Mouse (Mus musculus) heart, adult 8-10 months (tissue): ENCODE measurements around the gene Chd2. TPM values are rescaled to one million over a fixed set of nuclear protein-coding genes. Genes with fewer than 3 reads are reported as not detected.
A peak's percentile ranks its signal among the peaks of the same experiment; 100 is the strongest.
"Not testable (repeated sequence)": the region's sequence is repeated elsewhere in the genome, so short reads cannot be mapped to it uniquely, and the experiment has no call there.

Experiments used
- DNase-seq: peaks from one replicate; pipeline ENCODE4 v3.0.0; 2022; ENCODE audit warnings: low spot score
- total RNA-seq, 4 experiments: library from RNA; stranded (reverse); gene quantifications; 2 replicates each; pipeline ENCODE4 v1.2.4; 2022

Gene Chd2
- total RNA-seq, 4 experiments from 2014 or later: 37.2 to 45.8 (median 39.8) TPM

DNA sequence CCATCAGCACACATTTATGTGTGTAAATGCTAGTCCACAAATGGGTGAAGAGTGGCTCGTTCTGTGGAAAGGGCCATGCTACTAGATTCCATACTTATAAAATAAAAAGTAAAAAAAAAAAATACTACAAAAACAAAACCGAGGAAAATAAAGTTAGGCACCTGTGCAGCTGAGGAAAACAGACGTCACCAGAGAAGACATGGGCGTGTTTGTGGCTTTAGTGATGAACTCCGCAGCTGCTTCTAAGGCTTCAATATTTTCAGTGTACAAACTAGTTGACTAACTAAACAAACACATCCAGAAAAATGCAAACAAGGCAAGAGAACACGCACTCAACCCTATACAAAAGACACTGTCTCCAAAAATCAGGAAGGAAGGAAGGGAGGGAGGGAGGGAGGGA, 18.4 kb downstream of the Chd2 start:
- no peak for DNase-seq

DNA sequence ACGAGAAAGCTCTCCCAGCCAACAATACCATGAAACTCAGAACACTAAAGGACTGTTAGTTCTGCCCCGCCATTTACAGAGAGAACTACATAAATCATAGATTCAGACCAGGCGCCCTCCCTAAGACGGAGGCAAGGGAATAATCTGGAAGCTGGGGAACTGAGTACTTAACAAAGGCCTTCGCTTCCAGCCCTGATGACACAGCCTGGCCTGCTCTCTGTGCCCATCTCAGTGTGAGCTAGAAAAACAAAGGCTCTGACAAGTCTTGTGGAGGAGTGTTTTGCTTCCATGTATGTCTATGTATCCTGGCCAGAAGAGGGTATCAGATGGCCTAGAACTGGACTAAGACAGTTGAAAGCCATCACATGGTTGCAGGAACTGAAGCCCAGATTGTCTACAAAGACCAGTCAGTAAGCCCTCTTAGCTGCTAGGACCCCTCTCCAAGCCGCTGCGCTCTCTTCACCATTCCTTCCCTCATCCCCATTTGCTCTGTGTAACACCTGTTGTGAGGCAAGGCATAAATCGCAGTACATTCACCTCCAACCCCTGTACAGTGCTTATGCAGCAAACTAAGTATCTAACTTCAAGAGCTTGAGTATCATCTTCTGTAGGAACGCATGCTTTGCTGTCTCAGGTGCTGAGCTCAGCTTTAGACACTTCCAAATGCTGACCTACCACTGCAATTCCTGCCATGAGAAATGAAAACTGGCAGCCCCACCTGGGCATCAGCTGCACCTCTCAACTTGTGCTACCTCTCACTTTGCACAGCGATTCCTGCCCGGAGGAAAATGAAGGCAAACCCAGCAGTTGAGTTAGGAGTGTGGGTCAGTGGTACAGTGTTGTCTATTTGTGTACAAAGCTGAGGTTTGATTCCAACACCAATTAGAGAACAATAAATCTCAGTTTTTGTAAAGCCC, 20.1 kb downstream of the Chd2 start:
- no peak for DNase-seq

DNA sequence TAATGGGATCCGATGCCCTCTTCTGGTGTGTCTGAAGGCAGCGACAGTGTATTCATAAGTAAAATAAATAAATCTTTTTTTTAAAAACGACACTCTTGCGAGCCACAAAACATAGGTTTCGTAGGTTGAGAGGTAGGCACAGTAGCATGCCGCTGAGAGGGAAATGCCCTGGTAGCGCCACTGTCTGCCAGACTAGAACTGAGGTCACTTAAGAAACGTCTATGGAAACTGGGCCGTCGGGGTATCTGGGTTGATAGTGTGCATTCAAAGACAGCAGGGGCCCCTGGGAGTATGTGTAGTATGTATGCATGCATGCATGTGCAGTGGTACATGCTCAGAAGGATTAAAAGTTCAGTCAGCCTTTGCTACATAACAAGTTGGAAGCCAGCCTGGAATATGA, 21.4 kb downstream of the Chd2 start:
- DNase-seq: no peak

DNA sequence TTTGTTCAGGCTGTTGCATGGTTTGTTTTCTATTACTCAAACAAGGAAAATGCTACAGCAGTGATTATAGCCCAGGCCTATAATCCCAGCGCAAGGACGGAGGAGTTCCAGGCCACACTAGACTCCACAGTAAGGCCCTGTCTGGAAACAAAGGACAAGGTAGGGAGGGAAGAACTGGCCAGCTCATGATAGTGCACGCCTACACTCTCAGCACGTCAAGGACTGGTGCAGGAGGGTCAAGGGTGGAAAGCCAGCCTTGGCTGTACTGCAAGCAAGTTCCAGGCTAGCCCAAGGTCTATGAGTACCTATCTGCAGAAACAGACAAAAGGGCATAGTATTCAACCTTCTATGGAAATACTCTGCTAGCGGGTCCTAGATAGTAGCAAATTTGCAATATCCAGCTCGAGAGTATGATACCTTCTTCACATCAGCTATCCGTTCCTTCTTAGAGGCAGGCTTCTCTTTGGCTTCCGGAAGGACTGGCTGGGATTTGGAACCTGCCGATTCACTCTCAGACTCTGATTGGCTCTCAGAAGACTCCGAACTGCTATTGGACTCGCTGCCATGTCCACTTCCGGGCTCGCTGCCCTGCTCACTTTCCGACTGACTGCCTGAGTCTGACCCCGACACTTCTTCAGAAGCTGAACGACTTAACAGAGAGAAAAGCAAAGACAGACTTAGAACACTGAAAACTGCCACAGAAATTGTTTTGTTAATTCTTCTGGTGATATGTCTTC, 22.4 kb downstream of the Chd2 start:
- no peak for DNase-seq

DNA sequence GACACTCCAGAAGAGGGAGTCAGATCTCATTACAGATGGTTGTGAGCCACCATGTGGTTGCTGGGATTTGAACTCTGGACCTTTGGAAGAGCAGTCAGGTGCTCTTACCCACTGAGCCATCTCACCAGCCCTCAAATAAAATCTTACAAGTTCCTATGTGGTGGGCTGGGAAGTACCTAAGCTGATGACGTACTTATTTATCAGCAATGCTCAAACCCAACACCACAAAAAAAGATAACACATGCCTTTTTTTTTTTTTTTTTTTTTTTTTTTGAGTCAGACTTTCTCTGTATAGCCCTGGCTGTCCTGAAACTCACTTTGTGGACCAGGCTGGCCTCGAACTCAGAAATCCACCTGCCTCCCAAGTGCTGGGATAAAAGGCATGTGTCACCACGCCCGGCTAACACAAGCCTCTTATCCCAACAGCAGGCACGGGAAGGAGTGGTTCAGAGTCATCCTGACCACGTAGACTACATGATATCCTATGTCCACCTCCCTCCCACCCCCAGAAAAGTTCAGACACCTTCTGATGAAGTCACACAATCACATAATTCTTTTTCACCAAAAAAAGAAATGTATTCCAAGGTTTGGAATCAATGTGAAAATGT, 23.2 kb downstream of the Chd2 start:
- DNase-seq: not testable (repeated sequence)

DNA sequence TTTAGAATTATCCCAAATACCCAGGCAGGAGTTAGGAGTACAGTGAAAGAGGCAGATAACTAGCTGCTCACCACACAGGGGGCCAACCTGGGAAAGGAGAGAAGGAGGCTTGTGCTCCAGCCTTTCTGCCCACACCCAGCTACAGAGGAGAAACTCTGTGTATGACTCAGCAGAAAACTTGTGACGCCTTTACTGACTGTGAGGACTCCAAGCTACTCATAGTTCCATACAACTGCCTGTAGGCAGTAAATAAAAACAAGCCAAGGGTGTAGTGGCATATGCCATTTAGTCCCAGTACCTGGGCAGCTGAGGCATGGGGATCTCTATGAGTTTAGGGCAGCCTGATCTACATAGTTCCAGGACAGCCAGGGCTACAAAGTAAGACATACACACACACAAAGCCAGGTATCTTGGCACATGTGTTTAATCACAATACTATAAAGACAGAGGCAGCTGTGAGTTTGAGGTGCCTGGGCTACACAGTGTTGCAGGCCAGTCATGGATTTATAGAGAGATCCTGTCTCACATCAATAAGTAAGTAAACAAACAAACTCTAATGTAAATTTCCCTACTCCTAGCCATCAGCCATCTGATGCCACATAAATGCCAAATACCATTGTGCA, 24.1 kb downstream of the Chd2 start:
- DNase-seq: no peak

DNA sequence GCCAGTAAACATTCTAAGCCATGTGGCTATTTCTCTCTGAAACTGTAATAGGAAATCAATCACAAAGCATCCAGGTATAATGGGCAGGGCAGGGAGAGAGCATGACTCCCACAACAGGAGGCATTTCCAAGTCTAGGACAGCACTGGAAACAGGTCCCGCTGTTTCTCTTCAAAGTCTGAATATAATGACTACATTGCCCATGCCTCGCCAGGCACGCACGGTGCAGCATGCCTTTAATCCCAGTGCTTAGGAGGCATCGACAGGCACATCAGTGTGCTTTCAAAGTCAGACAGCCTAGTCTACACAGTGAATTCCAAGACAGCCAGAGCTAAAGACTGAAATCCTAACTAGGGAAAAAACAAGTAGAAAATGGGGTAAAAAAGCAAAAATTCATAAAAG, 24.8 kb downstream of the Chd2 start:
- DNase-seq: no peak

DNA sequence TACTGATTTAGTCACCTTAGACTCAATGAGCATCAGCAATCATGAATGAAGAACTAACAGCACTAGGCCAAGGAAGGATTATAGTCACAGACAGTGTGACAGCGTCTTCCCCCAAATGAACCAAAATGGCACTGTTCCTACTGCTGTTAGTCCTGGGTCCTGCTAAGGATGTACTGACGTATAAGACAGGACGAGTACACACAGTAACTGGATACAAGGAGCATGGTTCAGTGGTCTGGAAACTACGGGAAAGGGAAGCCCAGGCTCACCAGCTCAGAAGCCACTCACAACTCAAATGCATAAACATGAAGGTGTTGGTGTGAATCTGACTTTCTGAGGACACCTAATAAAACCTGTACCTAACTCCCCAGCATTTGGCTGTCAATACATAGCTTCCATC, 27.1 kb downstream of the Chd2 start:
- DNase-seq: no peak

DNA sequence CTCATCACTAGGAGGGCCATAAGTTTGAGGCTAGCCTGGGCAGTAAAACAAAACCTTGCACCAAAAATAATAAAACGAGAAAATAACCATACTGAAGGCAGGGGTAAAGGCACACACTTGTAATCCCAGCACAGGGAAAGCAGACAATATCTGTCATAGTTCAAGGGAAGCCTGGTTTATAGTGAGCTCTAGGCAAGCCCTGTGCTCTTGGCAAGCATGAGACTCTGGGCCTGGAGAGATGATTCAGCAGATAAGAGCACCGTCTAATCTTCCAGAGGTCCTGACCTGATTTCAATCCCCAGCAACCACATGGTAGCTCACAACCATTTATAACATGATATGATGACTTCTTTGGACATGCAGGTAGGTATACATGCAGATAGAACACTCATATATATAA, 29.2 kb downstream of the Chd2 start:
- no peak for DNase-seq

DNA sequence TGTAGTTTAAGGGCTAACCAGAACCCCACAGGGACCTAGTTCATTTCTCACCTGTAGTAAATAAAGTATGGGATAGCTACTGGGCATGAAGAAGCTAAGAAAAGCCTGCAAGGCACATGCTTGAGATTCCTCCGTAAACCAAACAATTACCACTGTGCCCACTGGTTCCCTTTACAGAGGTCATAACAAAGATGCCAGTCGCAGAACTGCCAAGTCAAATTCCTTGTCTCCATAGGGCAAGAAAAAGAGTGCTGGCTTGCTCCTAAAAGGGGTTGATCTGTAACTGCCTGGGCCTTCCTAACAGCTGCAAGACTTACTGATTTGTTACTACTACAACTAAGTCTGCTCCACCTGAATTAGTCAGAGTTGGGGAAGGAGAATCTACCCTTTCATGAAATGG, 32.9 kb downstream of the Chd2 start:
- DNase-seq: no peak

DNA sequence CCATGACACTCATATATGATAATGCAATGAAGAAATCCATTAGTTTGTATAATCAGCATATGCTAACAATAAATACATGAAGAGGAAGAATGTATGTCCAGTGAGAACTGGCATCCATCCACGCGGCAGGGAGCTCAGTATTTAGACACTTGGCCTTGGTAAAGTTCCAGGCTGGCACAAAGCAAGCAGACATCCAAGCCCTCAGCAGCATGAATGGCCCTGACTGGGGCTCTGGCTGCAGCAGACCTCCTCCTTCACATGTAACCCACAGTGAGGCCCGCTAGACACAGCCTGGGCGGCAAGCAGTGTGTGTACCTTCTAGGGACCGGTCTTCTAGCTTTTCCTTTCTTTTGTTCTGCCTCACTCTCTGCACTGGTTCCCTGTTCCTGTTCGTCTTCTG, 34.1 kb downstream of the Chd2 start:
- no peak for DNase-seq

DNA sequence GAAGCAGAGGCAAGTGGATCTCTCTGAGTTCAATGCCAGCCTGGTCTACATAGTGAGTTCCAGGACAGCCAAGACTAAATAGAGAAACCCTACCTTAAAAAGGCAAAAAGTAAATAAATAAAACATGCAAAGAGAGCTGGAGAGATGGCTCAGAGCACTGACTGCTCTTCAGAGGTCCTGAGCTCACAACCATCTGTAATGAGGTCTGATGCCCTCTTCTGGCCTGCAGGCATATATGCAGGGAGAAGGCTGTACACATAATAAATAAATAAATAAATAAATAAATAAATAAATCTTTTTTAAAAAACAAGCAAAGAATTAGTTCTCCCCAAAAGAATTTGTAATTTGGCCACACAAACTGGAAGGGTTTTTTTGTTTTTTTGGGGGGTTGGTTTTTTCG, 34.8 kb downstream of the Chd2 start:
- no peak for DNase-seq

DNA sequence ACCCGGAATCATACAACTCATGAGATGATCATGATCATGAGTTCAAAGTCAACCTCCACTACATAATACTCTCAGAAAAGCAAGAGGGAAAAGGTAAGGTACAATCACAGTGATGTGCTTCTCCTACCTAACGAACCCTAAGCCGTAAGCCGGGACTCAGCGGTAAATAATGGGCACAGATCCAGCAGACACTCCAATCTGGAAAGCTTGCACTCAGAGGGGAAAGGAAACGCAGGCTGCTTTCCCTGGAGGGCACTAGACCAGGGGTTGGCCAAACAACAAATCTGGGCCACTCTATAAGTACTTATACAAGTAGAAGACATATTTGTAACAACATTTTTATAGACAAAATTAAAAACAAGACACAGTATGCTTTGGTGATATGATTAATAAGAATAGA, 36.4 kb downstream of the Chd2 start:
- no peak for DNase-seq

DNA sequence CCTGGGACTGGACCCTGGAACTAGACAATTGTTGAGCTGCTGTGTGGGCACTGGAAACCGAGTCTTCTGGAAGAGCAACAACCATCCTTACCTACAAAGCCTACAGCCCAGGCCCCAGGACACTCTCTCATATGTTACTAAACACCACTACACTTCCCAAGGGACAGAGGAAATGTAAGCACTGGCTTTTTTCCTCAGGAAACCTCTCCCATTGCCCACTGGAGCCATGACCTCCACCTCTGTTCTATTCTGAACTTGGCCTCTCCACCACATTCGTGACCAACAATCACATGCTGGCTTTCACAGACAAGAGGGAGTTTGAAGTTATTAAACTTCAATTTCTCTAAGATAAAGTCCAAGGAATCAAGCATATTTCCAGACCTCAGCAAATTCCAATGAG, 43.4 kb downstream of the Chd2 start:
- DNase-seq: no peak

DNA sequence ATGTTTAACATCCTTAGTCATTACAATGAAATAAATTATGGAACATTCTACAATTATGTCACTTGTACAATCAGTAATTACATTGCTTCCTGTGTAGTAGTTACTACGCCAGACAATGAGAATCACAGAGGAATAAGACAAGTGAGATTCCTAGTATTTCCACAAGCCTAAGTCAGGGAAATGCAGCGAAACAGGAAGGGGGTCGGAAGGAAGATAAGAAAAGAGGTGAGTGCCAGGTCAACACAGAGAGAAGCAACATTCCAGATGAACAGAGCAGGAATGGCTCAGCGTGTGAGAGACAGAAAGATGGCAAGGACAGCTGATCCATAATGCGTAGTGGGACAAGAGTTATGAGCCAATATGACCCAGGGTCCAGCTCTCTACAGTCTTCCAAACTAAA, 52.4 kb downstream of the Chd2 start:
- DNase-seq: no peak

DNA sequence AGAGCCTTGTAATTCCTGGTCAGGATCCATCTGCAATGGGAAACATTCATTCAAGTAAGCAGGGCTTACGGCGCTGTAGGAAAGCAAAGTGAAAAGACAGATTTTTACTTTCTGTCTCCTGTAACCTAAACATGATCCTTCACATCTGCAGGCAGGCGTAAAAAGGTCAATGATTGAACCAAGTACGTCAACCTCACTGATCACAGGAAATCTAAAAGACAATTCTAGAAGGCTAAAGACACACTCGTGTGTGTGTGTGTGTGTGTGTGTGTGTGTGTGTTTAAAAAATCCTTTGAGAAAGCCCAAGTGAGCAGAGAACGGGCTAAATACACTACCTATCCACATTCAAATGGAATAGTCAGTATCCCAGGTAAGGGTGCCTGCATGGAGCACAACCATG, 60.5 kb downstream of the Chd2 start:
- no peak for DNase-seq

DNA sequence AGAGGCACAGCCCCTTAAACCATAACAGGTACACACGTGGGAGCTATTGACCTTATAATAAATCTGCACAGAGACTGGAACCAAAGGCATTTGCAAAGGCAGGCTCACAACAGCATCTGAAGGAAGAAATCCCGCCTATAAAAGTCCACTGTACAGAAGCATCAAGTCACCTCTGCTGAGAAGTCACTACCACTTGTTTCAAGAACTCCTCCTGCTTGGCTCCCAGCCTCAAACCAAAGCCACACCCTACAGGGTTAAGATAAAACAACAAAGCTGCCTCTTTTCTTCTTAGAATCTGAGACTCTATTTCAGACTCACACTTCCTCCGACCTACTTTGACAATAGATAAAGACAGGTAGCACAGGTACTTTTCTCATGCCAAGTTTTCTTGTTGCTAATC, 62.1 kb downstream of the Chd2 start:
- no peak for DNase-seq

DNA sequence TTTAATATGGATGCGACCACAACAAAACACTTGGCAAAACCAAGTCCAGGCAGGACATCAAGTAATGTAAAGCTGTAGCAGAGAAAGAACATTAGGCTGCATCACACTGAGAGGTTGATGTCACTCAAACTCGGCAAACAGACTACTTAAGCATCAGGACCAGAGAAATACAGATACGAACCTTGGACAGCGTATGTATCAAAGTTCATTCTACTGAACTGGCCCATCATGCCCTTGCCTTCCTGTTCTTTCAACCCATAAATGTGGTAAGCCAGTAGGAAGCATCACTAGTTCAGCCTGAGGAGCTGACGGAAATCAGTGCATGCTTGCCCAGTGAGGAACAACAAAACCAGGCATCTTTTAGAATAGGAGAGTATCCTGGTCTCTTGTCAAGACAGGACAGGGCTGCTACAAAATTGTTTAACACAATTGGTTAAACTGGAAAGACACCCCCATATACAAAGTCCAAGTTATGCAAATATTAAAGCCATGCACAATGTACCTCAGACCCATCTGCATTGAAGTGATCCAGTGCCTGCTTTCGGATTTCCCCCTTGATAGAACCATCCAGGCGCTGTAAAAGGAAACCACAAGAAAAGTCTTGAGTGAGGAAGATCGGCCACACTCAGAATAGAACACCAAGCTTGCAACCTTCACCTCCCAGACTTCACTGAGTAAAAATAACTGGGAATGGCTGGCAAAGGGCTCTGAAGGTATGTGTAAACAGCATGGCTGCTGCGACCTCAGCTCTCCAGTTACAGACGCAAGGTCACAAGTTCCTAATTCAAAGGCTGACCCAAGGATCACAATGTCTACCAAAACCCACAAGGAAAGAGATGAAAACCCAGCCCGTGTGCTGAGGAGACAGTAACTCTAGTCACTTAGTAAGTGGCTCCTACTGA, 63.2 kb downstream of the Chd2 start:
- peak; percentile 33 for DNase-seq

DNA sequence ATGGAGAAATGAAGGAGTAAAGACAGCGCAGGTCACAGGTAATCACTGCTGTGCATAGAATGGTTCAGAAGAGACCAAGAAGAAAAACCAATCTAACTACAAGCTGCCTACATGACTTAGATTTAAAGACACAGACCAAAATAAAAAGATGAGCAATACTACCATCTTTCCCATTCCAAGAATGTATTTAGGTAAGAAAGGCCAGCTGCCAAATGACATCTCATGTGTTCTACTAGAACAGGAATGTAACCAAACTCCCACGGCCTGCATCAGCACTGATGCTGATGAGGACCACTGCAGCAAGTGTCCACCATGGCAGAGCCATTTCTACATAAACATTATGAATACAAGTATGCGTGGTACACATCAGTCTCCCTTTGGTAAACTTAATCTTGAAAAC, 73.9 kb downstream of the Chd2 start:
- DNase-seq: no peak

DNA sequence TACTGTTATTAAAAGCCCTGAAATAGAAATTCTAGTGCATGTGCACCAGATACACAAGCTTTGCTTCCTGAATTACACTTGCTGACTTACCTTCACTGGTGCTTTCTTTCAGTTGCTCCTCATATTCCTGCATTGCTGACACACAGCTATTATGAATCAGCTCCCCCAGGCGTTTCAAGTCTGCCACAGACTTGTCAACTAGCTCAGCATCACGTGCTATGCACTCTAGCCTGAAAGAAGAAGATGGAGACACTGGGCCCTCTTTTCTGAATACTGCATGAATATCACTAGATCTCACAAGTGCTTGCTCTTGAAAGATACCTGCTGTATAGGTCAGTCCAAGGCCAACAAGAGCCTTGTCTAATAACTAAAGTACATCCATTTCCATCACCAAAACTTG, 78.1 kb downstream of the Chd2 start:
- DNase-seq: no peak

DNA sequence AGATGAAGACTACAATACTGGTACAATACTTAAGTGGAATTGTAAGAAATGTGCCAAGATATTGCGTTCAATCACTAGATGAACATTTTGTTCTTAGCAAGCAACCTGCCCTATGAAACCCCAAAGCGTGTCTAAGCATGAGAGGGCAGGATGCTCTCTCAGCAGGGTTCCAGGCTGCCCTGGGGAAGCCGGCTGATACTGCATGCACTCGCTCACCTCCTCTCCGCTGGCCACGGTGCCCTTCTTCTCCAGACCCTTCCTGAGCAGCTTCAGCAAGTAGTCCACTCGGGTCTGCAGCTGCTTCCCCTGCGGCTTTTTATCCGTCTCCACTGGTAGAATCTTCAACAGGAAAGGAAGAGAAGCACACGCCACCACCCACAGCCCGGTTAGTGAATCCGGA, 87.5 kb downstream of the Chd2 start:
- DNase-seq: no peak
